Mouse (Mus musculus) liver, embryonic 14.5 days (tissue): ENCODE measurements at regions not wholly inside any gene's neighbourhood (a gene's known extent, or its start where the extent isn't known, plus 50 kb on each side); places are given as distances from the start of the nearest gene placed in this dataset.

Source experiments
- CTCF ChIP-seq: IDR thresholded peaks from 2 replicates; pipeline ENCODE4 v1.5.1; 2016; ENCODE audit warnings: antibody characterized with exemption, low read depth, control low read depth
- EP300 ChIP-seq: IDR thresholded peaks from 2 replicates; pipeline ENCODE4 v1.6.1; 2016; ENCODE audit warnings: antibody characterized with exemption, low read depth

- no peak for TF ChIP-seq CTCF
- no peak for TF ChIP-seq EP300
Observed at GRCm38 (mm10) chr13:28886691-28887090, 66.8 kb downstream of the Sox4 start.
